Mouse (Mus musculus) stomach, embryonic 16.5 days (tissue): ENCODE measurements around the gene Nrm. TPM values are rescaled to one million over a fixed set of nuclear protein-coding genes. Genes with fewer than 3 reads are reported as not detected.

Experiments
- ATAC-seq: fragments of 200-750 bp; cut with Nextera tagmentation; 2 replicates; pipeline ENCODE4 v1.8.0; 2017; ENCODE audit warnings: moderate number of reproducible peaks, moderate TSS enrichment; ENCODE audit not compliant: insufficient read depth, low FRiP score
- H3K27ac ChIP-seq: fragments of 300-500 bp; sonication (generic); 2 replicates; pipeline ENCODE4 v1.5.1; 2014; ENCODE audit warnings: low read length
- H3K27me3 ChIP-seq: fragments of 300-500 bp; sonication (generic); 2 replicates; pipeline ENCODE4 v1.6.1; 2014; ENCODE audit warnings: low read length, control low read depth, mixed read lengths; ENCODE audit not compliant: control insufficient read depth, insufficient read depth
- H3K36me3 ChIP-seq: fragments of 300-500 bp; sonication (generic); 2 replicates; pipeline ENCODE4 v1.6.1; 2014; ENCODE audit warnings: low read length; ENCODE audit not compliant: control insufficient read depth, insufficient read depth
- H3K4me1 ChIP-seq: fragments of 300-500 bp; sonication (generic); 2 replicates; pipeline ENCODE4 v1.6.1; 2014; ENCODE audit warnings: low read length, control low read depth, mixed read lengths; ENCODE audit not compliant: control insufficient read depth, insufficient read depth
- H3K4me2 ChIP-seq: fragments of 300-500 bp; sonication (generic); 2 replicates; pipeline ENCODE4 v1.6.1; 2014; ENCODE audit warnings: low read depth, low read length, mixed read lengths
- H3K4me3 ChIP-seq: fragments of 300-500 bp; sonication (generic); replicated peaks from 2 replicates; pipeline ENCODE4 v1.5.1; 2014; ENCODE audit warnings: mild to moderate bottlenecking, low read length
- H3K9ac ChIP-seq: fragments of 300-500 bp; sonication (generic); 2 replicates; pipeline ENCODE4 v1.6.1; 2014; ENCODE audit warnings: low read length
- H3K9me3 ChIP-seq: fragments of 300-500 bp; sonication (generic); replicated peaks from 2 replicates; pipeline ENCODE4 v1.6.1; 2016; ENCODE audit warnings: low read length, control low read depth; ENCODE audit not compliant: control insufficient read depth
- WGBS: fragments of 180-500 bp; shearing (Covaris S2); extraction: QIAGEN DNeasy Blood & Tissue Kit; methylation state at CpG from one replicate; pipeline ENCODE4 v1.1.7; 2014; 5-methylcytosine and 5-hydroxymethylcytosine counted together
- polyA plus RNA-seq: library from polyadenylated mRNA; unstranded; fragments of >200 nt; fragmentation: Nextera tagmentation; extraction: Ambion mirVana; gene quantifications from 2 replicates; pipeline ENCODE4 v1.2.1, GENCODE M21; 2015

Gene Nrm
- polyA plus RNA-seq, 1 experiment from 2014 or later = 48.9 TPM

DNA sequence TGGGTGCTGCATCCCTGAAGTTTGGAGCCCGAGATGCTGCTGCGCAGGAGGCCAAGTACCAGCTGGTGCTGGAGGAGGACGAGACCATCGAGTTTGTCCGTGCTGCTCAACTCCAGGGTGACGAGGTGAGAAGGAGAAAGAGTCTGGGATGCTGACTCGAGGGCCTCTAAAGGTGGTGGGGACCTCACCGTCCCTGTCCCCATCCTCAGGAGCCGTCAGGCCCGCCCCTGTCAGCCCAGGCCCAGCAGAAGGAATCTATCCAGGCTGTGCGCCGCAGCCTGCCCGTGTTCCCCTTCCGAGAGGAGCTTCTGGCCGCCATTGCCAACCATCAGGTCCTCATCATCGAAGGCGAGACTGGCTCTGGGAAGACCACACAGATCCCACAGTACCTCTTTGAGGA, 21.8 kb downstream of the Nrm start:
- Histone ChIP-seq H3K36me3 (no peaks in the 10 kb centered on the region), H3K27me3 (no peaks in the 10 kb centered on the region), H3K9me3 (no peaks in the 10 kb centered on the region), H3K27ac (no peak overlapping the region), H3K4me3 (no peak overlapping the region), H3K4me2 (no peak overlapping the region), H3K4me1 (peaks cover 7% of the 10 kb centered on the region), H3K9ac (no peak overlapping the region)
- WGBS = 92% methylated on average over 17 of the region's 17 CpGs
- no peak for ATAC-seq

DNA sequence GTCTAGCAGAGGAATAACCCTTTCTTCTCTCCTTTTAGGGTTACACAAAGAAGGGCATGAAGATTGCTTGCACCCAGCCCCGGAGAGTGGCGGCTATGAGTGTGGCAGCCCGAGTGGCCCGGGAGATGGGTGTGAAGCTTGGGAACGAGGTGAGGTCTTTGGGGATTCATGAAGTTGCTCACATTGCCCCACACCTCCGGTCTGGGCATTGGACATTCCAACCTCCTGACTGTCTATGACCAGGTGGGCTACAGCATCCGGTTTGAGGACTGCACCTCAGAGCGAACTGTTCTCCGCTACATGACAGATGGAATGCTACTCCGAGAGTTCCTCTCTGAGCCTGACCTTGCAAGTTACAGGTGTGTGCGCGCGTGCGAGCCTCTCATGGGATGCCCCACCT, 22.7 kb downstream of the Nrm start:
- no peak for ATAC-seq
- WGBS = 95% methylated on average over 14 of the region's 14 CpGs
- H3K27ac ChIP-seq = no peak overlapping the region

DNA sequence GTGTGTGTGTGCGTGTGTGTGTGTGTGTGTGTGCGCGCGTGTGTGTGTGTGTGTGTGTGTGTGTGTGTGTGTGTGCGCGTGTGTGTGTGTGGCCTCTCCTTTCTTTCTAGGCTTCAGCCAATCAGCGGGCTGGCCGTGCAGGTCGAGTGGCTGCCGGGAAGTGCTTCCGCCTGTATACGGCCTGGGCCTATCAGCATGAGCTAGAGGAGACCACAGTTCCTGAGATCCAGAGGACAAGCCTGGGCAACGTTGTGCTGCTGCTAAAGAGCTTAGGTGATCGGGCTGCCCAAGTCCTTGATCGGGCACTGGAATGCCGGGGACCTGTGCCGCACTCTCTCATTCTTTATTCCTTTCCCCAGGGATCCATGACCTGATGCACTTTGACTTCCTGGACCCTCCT, 26.6 kb downstream of the Nrm start:
- H3K4me2 ChIP-seq = no peak overlapping the region
- H3K9ac ChIP-seq = no peak overlapping the region
- no peak overlapping the region for H3K4me3 ChIP-seq
- no peaks in the 10 kb centered on the region for H3K27me3 ChIP-seq
- no peaks in the 10 kb centered on the region for H3K9me3 ChIP-seq
- WGBS = 88% methylated on average over 17 of the region's 17 CpGs
- ATAC-seq = no peak
- peaks cover 8% of the 10 kb centered on the region; the same call in 1 of the 2 replicates for H3K36me3 ChIP-seq
- H3K4me1 ChIP-seq = no peaks in the 10 kb centered on the region
- H3K27ac ChIP-seq = no peak overlapping the region

More for the DNA sequence above, 22.7 kb downstream of the Nrm start:
- peaks cover 7% of the 10 kb centered on the region for H3K4me1 ChIP-seq
- no peaks in the 10 kb centered on the region for H3K36me3 ChIP-seq
- no peaks in the 10 kb centered on the region for H3K27me3 ChIP-seq
- no peaks in the 10 kb centered on the region for H3K9me3 ChIP-seq
- H3K4me2 ChIP-seq = no peak overlapping the region
- no peak overlapping the region for H3K9ac ChIP-seq
- H3K4me3 ChIP-seq = no peak overlapping the region

DNA sequence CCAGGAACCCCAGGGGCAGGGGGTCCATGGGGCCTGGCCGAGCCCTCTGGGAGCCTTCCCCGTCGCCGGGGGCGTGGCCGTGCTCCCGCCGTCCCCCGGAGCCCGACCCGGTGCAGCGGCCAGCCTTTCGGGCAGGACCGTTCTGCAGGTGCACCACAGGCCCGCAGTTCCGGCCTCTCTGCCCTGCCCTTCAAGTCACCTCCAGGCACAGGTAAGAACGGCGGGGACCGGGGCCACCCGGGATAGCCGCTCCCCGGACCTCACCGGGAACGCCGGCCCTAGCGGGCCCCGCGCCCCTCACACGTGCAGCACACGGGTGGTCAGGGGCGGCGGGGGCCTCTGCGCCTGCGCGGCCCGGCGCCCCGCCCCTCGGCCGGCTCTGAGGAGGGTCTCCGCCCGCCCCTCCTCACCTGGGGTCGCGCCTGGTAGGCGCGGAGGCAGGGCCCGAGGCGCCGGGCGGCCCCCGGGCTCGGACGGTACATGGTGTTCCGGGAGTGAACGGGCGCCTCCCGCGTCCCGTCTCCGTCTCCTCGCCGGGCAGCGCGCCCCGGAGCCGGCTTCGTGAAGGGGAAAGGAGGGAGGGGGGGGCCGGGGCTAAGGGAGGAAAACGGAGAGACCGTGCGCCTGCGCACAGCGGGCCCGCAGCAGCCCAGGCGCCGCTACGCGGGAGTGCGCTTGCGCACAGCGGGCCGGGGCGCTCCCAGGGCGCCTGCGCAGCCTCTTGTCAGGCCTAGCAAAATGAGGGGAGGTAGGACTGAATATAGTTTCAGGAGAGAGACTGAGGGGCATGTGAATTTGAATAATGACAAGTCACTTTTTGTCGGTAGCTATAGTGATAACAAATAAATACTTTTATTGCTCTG, 35.9 kb downstream of the Nrm start, which contains the start of gene 2310061I04Rik:
2310061I04Rik (minus strand) TSS at position 651 of the 863 bp plus-strand sequence.
- Histone ChIP-seq H3K36me3 (0 out of 2 replicates have a peak, but pooled peaks cover 5% of the 10 kb centered on the region), H3K9ac (peak within 1 kb of the TSS; percentile 93), H3K27ac (peak within 1 kb of the TSS; percentile 87), H3K9me3 (no peaks in the 10 kb centered on the region), H3K4me3 (peak within 1 kb of the TSS; percentile 88), H3K4me1 (peaks cover 8% of the 10 kb centered on the region), H3K27me3 (no peaks in the 10 kb centered on the region), H3K4me2 (peak within 1 kb of the TSS; percentile 84)
- ATAC-seq = peak; percentile 95
- under 1% methylated on average over 74 of the region's 86 CpGs for WGBS

DNA sequence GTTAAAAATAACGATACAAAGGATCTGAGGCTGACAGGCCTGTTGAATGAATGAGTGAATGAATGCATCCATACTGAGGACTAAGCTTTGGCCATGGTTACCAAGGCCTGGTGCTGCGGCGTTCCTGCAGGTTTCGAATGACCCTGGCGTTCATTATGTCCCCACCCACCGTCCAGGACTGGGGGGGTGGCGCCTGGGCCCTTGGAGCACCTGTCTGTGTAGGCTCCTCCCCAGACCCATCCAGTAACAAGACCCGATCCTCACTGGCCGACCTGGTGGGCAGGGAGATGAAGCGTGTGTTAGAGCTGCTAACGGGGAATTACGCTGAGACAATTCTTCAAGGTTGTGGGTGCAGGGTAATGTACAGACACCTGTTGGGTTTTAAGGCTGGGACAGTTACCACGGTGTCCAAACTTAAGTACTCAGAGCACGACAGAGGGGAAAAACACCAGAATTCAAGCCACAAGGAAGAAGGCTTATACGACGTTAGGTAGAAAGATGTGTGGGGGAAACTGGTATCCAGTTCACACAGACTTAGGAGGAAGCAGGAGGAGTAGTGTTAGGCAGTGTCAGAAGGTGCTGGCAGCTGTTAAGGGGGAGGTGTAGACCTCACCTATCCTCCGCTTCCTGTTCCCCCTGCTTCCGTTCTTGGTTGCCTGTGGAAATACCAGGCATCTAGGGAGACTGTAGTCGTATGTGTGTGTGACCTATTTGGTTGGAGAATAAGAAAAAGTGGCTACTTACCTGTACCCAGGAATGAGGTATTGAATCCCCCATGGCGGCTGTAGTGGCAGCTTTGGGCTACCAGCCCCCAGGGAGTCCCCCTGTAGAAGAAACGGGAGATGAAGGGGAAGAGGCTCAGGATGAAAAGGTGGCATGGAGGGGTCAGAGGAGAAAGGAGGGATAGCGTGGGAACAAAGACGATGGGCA, 36.8 kb downstream of the Nrm start:
- Histone ChIP-seq H3K27me3 (no peaks in the 10 kb centered on the region), H3K4me2 (peak overlapping the region; percentile 49), H3K9ac (peak overlapping the region; percentile 93), H3K4me1 (peaks cover 8% of the 10 kb centered on the region), H3K27ac (no peak overlapping the region), H3K9me3 (no peaks in the 10 kb centered on the region), H3K36me3 (0 out of 2 replicates have a peak, but pooled peaks cover 1% of the 10 kb centered on the region), H3K4me3 (peak overlapping the region; percentile 88)
- WGBS = 38% methylated on average over 23 of the region's 23 CpGs
- peak; percentile 48; the same call in 1 of the 2 replicates for ATAC-seq

DNA sequence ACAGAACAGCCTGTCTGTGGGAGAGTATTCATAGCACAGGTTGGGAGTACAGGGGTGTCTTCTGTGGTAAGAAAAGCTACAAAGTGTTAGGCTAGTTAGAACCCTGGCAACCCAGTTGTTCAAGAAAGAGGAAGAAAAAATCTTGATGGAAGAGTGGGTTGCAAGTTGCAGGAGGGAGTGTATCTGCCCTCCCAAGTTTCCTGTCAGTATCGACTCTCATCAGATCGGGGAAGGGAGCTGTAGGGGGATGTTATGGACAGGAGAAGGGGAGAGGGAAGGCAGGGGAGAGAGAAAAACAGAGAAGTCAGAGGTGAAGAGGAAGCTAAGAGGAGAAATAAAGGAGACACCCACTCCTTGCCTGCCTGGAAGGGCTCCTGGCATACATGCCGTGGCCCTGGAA, 39.5 kb downstream of the Nrm start:
- no peak overlapping the region for H3K4me2 ChIP-seq
- WGBS = 84% methylated on average over 3 of the region's 3 CpGs
- H3K27me3 ChIP-seq = no peaks in the 10 kb centered on the region
- H3K4me3 ChIP-seq = no peak overlapping the region
- no peak for ATAC-seq
- H3K4me1 ChIP-seq = peaks cover 8% of the 10 kb centered on the region
- H3K27ac ChIP-seq = no peak overlapping the region
- H3K9me3 ChIP-seq = no peaks in the 10 kb centered on the region
- H3K36me3 ChIP-seq = 0 out of 2 replicates have a peak, but pooled peaks cover 11% of the 10 kb centered on the region
- H3K9ac ChIP-seq = no peak overlapping the region

DNA sequence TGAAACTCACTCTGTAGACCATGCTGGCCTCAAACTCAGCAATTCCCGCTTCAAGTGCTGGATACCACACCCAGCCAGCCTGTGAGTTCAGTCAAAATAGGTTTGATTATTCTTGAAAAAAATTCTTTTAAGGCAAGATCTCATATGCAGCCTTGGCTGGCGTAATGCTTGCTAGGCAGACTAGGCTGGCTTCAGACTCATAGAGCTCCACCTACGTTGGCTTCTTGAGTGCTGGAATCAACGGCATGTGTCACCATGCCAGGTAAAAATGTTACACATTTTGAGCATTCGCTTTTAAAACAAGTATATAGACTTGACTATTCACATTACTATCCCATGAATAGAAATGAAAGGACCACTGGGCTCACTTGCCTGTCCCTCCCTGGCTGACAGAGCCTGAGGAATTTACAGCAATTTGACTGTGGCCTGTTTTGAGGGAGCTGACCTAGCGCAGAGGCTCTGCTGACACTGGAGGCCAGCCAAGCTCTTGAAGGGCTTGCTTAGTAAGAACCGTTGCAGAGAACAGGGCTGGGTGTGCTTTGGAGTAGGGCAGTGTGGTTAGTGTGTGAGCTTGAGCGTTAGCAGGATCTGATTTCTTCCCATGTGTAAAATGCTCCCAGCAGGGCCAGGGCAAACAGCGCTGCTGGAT, 42.3 kb downstream of the Nrm start:
- Histone ChIP-seq H3K4me3 (no peak overlapping the region), H3K4me1 (no peaks in the 10 kb centered on the region), H3K4me2 (no peak overlapping the region), H3K9me3 (no peaks in the 10 kb centered on the region), H3K9ac (no peak overlapping the region), H3K27ac (no peak overlapping the region), H3K27me3 (no peaks in the 10 kb centered on the region), H3K36me3 (0 out of 2 replicates have a peak, but pooled peaks cover 11% of the 10 kb centered on the region)
- 87% methylated on average over 9 of the region's 9 CpGs for WGBS
- no peak for ATAC-seq

DNA sequence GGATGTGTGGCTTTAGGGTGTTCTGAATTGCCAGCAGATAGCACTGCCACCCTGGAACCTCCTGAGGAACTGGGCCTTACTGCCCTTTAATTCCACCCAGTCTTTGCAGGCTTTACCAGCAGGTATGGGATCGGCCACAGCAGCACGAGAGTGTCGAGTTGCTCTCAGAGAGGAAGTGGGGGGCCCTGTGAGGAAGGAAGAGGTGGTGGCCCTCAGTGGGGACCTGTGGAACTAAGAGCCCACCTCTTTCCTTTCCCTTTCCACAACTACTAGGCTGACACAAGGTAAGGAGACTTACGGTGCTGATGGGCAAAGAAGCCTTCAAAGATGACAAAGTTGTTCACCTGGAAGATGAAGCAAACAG, 42.9 kb downstream of the Nrm start:
- ATAC-seq = no peak
- WGBS = 78% methylated on average over 4 of the region's 4 CpGs
- Histone ChIP-seq H3K9me3 (no peaks in the 10 kb centered on the region), H3K4me3 (no peak overlapping the region), H3K4me1 (peaks cover 5% of the 10 kb centered on the region), H3K9ac (no peak overlapping the region), H3K4me2 (no peak overlapping the region), H3K27me3 (no peaks in the 10 kb centered on the region), H3K27ac (no peak overlapping the region), H3K36me3 (0 out of 2 replicates have a peak, but pooled peaks cover 11% of the 10 kb centered on the region)
